Mouse (Mus musculus): Measurements from ENCODE around the gene Morc2a. TPM values are rescaled to one million over a fixed set of nuclear protein-coding genes. Genes with fewer than 3 reads are reported as not detected.

The Morc2a gene
- total and polyA plus RNA-seq, 3 experiments = 6.6 to 18.5 (median 16.1) TPM

- Histone ChIP-seq H3K4me1 (ENCODE audit: control insufficient read depth, insufficient read depth, low read length) (no peaks in the 10 kb centered on the region; the same call in 1 of the 2 replicates), H3K36me3 (ENCODE audit: control insufficient read depth, insufficient read depth, low read length) (no peaks in the 10 kb centered on the region), H3K4me3 (no peak overlapping the region), H3K27ac (no peak overlapping the region), H3K9ac (ENCODE audit: low read depth, low read length) (no peak overlapping the region), H3K27me3 (ENCODE audit: control insufficient read depth, insufficient read depth, low read length) (no peaks in the 10 kb centered on the region), H3K79me2 (replicated peaks; ENCODE audit: control insufficient read depth, insufficient read depth, low read length) (no peaks in the 10 kb centered on the region)
- TF ChIP-seq EP300 (IDR thresholded peaks at IDR 0.05; ENCODE audit: insufficient read depth, low read depth, low read length) = no peak
- no peak for TF ChIP-seq CTCF (IDR thresholded peaks at IDR 0.05)
- TF ChIP-seq POLR2A (IDR thresholded peaks at IDR 0.05; ENCODE audit: insufficient read depth, low read depth, low read length) = no peak
- intact Hi-C loops (cut with DNase I) = no loop called here
- 35% methylated on average over 3 of the region's 3 CpGs for WGBS
- no peak for DNase-seq
Measured at GRCm38 (mm10) chr11:3722036-3722435, 73.0 kb downstream of the Morc2a start.

DNA sequence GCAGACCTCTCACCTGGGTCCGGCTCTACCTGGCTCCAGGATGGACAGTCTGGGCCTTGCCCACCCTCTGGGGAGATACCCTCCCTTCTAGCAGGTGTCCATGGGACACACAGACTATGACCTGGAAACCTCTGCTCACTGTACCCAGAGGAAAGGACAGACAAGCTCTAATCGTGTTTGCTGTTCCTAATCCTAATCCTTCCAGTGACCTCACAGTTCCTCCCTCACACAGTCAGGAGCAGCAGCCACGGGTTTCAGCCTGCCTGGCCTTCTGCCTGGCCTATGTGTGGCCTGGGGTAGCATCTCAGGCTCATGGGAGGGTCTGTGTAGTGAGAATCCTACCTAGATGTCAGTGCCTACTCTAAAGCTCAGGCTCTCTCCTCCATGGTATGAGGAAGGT, 73.9 kb downstream of the Morc2a start:
- no peaks in the 10 kb centered on the region; the same call in 1 of the 2 replicates for H3K4me1 ChIP-seq (ENCODE audit: control insufficient read depth, insufficient read depth, low read length)
- no peaks in the 10 kb centered on the region for H3K27me3 ChIP-seq (ENCODE audit: control insufficient read depth, insufficient read depth, low read length)
- TF ChIP-seq POLR2A (IDR thresholded peaks at IDR 0.05; ENCODE audit: insufficient read depth, low read depth, low read length) = no peak
- no peak for TF ChIP-seq CTCF (IDR thresholded peaks at IDR 0.05)
- H3K36me3 ChIP-seq (ENCODE audit: control insufficient read depth, insufficient read depth, low read length) = no peaks in the 10 kb centered on the region
- no peak overlapping the region for H3K27ac ChIP-seq
- WGBS = 45% methylated on average over 3 of the region's 3 CpGs
- H3K4me3 ChIP-seq = no peak overlapping the region
- intact Hi-C loops (cut with DNase I) = no loop called here
- no peak for DNase-seq
- H3K9ac ChIP-seq (ENCODE audit: low read depth, low read length) = no peak overlapping the region
- no peaks in the 10 kb centered on the region for H3K79me2 ChIP-seq (replicated peaks; ENCODE audit: control insufficient read depth, insufficient read depth, low read length)

DNA sequence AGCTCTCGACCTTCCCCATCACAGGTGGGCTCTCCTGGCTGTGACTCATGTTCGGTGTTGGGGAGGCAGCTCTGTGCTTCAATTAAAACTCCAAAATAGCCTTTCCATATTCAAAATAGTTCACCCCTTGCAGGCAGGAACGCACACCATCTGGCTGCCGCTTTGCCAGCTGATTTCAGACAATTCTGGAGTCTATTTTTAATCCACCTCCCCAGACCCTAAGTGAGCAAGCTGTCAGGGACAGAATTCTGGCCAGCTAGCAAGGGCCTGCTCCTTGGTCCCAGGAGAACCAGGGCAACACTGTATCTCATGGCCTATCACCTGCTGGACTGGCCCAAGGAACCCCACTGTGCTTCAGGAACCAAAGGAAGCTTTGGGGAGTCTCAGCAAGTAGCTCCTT, 74.9 kb downstream of the Morc2a start:
- H3K4me1 ChIP-seq (ENCODE audit: control insufficient read depth, insufficient read depth, low read length) = no peaks in the 10 kb centered on the region; the same call in 1 of the 2 replicates
- intact Hi-C loops (cut with DNase I) = no loop called here
- no peaks in the 10 kb centered on the region for H3K36me3 ChIP-seq (ENCODE audit: control insufficient read depth, insufficient read depth, low read length)
- no peaks in the 10 kb centered on the region for H3K79me2 ChIP-seq (replicated peaks; ENCODE audit: control insufficient read depth, insufficient read depth, low read length)
- H3K27me3 ChIP-seq (ENCODE audit: control insufficient read depth, insufficient read depth, low read length) = no peaks in the 10 kb centered on the region
- no peak for DNase-seq
- 47% methylated on average over 4 of the region's 4 CpGs for WGBS
- H3K4me3 ChIP-seq = no peak overlapping the region
- H3K27ac ChIP-seq = no peak overlapping the region
- no peak overlapping the region for H3K9ac ChIP-seq (ENCODE audit: low read depth, low read length)
- TF ChIP-seq EP300 (IDR thresholded peaks at IDR 0.05; ENCODE audit: insufficient read depth, low read depth, low read length) = no peak
- TF ChIP-seq CTCF (IDR thresholded peaks at IDR 0.05) = no peak
- TF ChIP-seq POLR2A (IDR thresholded peaks at IDR 0.05; ENCODE audit: insufficient read depth, low read depth, low read length) = no peak

DNA sequence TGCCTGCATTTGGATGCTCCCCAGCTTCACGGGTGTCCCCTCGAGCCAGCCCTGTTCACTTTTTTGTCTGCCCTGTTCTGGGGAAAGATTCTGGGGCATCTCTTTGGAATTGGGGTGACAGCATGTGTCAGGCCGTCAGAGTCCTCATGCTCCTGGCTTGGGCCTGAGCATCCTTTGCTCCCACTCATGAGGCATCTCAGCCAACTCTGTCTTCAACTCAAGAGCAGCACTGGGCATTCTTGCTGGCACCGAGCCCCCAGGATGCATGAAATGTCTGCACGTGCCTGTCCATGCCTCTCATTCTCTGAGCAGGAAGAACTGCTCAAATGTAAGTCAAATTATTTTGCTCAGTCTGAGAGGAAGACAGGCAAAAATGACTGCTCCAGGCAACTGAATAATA, 75.7 kb downstream of the Morc2a start:
- Histone ChIP-seq H3K4me3 (no peak overlapping the region), H3K36me3 (ENCODE audit: control insufficient read depth, insufficient read depth, low read length) (no peaks in the 10 kb centered on the region), H3K79me2 (replicated peaks; ENCODE audit: control insufficient read depth, insufficient read depth, low read length) (no peaks in the 10 kb centered on the region), H3K9ac (ENCODE audit: low read depth, low read length) (no peak overlapping the region), H3K27ac (no peak overlapping the region), H3K27me3 (ENCODE audit: control insufficient read depth, insufficient read depth, low read length) (no peaks in the 10 kb centered on the region), H3K4me1 (ENCODE audit: control insufficient read depth, insufficient read depth, low read length) (no peaks in the 10 kb centered on the region; the same call in 1 of the 2 replicates)
- TF ChIP-seq POLR2A (IDR thresholded peaks at IDR 0.05; ENCODE audit: insufficient read depth, low read depth, low read length) (no peak), EP300 (IDR thresholded peaks at IDR 0.05; ENCODE audit: insufficient read depth, low read depth, low read length) (no peak), CTCF (IDR thresholded peaks at IDR 0.05) (no peak)
- intact Hi-C loops (cut with DNase I) = no loop called here
- DNase-seq = no peak
- WGBS = 66% methylated on average over 5 of the region's 5 CpGs

GRCm38 (mm10) chr11:3725331-3726054, 76.5 kb downstream of the Morc2a start:
- WGBS = 57% methylated on average over 10 of the region's 10 CpGs

GRCm38 (mm10) chr11:3727438-3728105, 78.6 kb downstream of the Morc2a start:
- Histone ChIP-seq H3K4me1 (ENCODE audit: control insufficient read depth, insufficient read depth, low read length) (no peaks in the 10 kb centered on the region; the same call in 1 of the 2 replicates), H3K36me3 (ENCODE audit: control insufficient read depth, insufficient read depth, low read length) (no peaks in the 10 kb centered on the region), H3K9ac (ENCODE audit: low read depth, low read length) (no peak overlapping the region), H3K79me2 (replicated peaks; ENCODE audit: control insufficient read depth, insufficient read depth, low read length) (no peaks in the 10 kb centered on the region), H3K27me3 (ENCODE audit: control insufficient read depth, insufficient read depth, low read length) (no peaks in the 10 kb centered on the region), H3K27ac (no peak overlapping the region), H3K4me3 (no peak overlapping the region)
- intact Hi-C loops (cut with DNase I) = no loop called here
- no peak for DNase-seq
- WGBS = 68% methylated on average over 9 of the region's 9 CpGs
- TF ChIP-seq POLR2A (IDR thresholded peaks at IDR 0.05; ENCODE audit: insufficient read depth, low read depth, low read length) (no peak), EP300 (IDR thresholded peaks at IDR 0.05; ENCODE audit: insufficient read depth, low read depth, low read length) (no peak), CTCF (IDR thresholded peaks at IDR 0.05) (no peak)

More at GRCm38 (mm10) chr11:3725331-3726054, 76.5 kb downstream of the Morc2a start:
- no peaks in the 10 kb centered on the region; the same call in 1 of the 2 replicates for H3K4me1 ChIP-seq (ENCODE audit: control insufficient read depth, insufficient read depth, low read length)
- no peak overlapping the region for H3K4me3 ChIP-seq
- H3K27me3 ChIP-seq (ENCODE audit: control insufficient read depth, insufficient read depth, low read length) = no peaks in the 10 kb centered on the region
- H3K9ac ChIP-seq (ENCODE audit: low read depth, low read length) = no peak overlapping the region
- TF ChIP-seq EP300 (IDR thresholded peaks at IDR 0.05; ENCODE audit: insufficient read depth, low read depth, low read length) = no peak
- TF ChIP-seq POLR2A (IDR thresholded peaks at IDR 0.05; ENCODE audit: insufficient read depth, low read depth, low read length) = no peak
- no peak for TF ChIP-seq CTCF (IDR thresholded peaks at IDR 0.05)
- H3K79me2 ChIP-seq (replicated peaks; ENCODE audit: control insufficient read depth, insufficient read depth, low read length) = no peaks in the 10 kb centered on the region
- H3K36me3 ChIP-seq (ENCODE audit: control insufficient read depth, insufficient read depth, low read length) = no peaks in the 10 kb centered on the region
- no peak overlapping the region for H3K27ac ChIP-seq
- DNase-seq = no peak
- intact Hi-C loops (cut with DNase I) = no loop called here
